Mouse (Mus musculus) kidney, postnatal 0 days (tissue): ENCODE measurements around the gene Spo11. TPM values are rescaled to one million over a fixed set of nuclear protein-coding genes. Genes with fewer than 3 reads are reported as not detected.

Source experiments
- ATAC-seq: fragments of 200-750 bp; cut with Nextera tagmentation; replicated peaks from 2 replicates; pipeline ENCODE4 v1.8.0; 2017; ENCODE audit warnings: low read depth, moderate number of reproducible peaks, moderate TSS enrichment, moderate library complexity; ENCODE audit not compliant: low FRiP score
- DNase-seq: peaks from one replicate; pipeline ENCODE4 v3.0.0-alpha.2; 2016; ENCODE audit warnings: low spot score
- H3K27ac ChIP-seq: fragments of 300-500 bp; sonication (generic); 2 replicates; pipeline ENCODE4 v1.5.1; 2014; ENCODE audit warnings: mild to moderate bottlenecking
- H3K27me3 ChIP-seq: fragments of 300-500 bp; sonication (generic); 2 replicates; pipeline ENCODE4 v1.6.1; 2014; ENCODE audit warnings: low read length, mixed read lengths; ENCODE audit not compliant: insufficient read depth
- H3K36me3 ChIP-seq: fragments of 300-500 bp; sonication (generic); 2 replicates; pipeline ENCODE4 v1.6.1; 2014; ENCODE audit warnings: low read length, mixed read lengths; ENCODE audit not compliant: insufficient read depth
- H3K4me1 ChIP-seq: fragments of 300-500 bp; sonication (generic); replicated peaks from 2 replicates; pipeline ENCODE4 v1.6.1; 2014; ENCODE audit warnings: antibody characterized with exemption, low read length, mixed read lengths; ENCODE audit not compliant: insufficient read depth
- H3K4me2 ChIP-seq: fragments of 300-500 bp; sonication (generic); 2 replicates; pipeline ENCODE4 v1.6.1; 2014; ENCODE audit warnings: mild to moderate bottlenecking, low read length, moderate library complexity, mixed read lengths
- H3K4me3 ChIP-seq: fragments of 300-500 bp; sonication (generic); replicated peaks from 2 replicates; pipeline ENCODE4 v1.5.1; 2014; ENCODE audit warnings: low read depth, low read length
- H3K9ac ChIP-seq: fragments of 300-500 bp; sonication (generic); 2 replicates; pipeline ENCODE4 v1.6.1; 2014; ENCODE audit warnings: low read depth, low read length
- H3K9me3 ChIP-seq: fragments of 300-500 bp; sonication (generic); replicated peaks from 2 replicates; pipeline ENCODE4 v1.6.1; 2016; ENCODE audit warnings: low read length, inconsistent platforms, mixed read lengths
- CTCF ChIP-seq: IDR thresholded peaks from 2 replicates; pipeline ENCODE4 v1.5.1; 2016; ENCODE audit warnings: antibody characterized with exemption, low read depth, mild to moderate bottlenecking, moderate library complexity
- WGBS: fragments of 180-500 bp; shearing (Covaris S2); extraction: QIAGEN DNeasy Blood & Tissue Kit; methylation state at CpG from one replicate; pipeline ENCODE4 v1.1.7; 2014; 5-methylcytosine and 5-hydroxymethylcytosine counted together
- polyA plus RNA-seq: library from polyadenylated mRNA; unstranded; fragments of >200 nt; fragmentation: Nextera tagmentation; extraction: Ambion mirVana; gene quantifications from 2 replicates; pipeline ENCODE4 v1.2.1, GENCODE M21; 2015

Gene Spo11
- polyA plus RNA-seq, 1 experiment from 2014 or later = 0.11 TPM

DNA sequence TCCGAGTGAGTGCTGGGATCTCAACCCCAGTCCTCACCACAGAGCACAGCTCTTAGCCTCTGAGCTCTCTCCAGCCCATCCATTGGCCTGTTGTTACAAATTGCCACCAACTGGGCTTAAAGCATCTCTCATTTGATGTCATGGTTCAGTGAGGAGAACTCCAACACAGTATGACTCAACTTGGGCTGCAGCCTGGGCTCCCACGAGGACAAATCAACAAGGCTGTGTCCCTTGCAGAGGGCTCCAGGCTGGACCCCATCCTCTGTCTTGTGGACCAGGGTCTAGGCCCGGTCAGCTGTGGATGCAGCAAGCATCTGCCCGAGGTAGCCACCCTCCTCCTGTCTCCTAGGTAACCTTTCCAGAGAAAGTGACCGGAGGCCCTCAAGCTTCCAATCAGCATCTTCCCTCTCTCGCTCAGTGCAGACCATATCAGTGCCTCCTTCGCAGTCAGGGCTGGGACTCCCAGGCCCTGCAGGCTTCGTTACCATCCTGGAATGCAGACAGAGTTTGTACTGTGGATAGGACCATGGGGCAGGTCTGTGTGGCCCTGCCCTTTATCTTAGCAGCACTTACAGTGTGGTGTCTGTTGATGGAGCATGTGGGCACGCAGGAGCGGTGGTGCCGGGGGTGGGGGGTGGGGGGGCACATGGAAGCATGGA lies 65.1 kb downstream of the Spo11 start:
- ATAC-seq = peak; percentile 73

More for the DNA sequence above, 65.1 kb downstream of the Spo11 start:
- Histone ChIP-seq H3K4me3 (no peak overlapping the region), H3K27me3 (no peaks in the 10 kb centered on the region), H3K27ac (no peak overlapping the region), H3K9ac (no peak overlapping the region), H3K36me3 (no peaks in the 10 kb centered on the region), H3K9me3 (no peaks in the 10 kb centered on the region), H3K4me2 (no peak overlapping the region), H3K4me1 (0 out of 2 replicates have a peak, but pooled peaks cover 4% of the 10 kb centered on the region)
- WGBS = 46% methylated on average over 11 of the region's 11 CpGs
- TF ChIP-seq CTCF = no peak
- DNase-seq = peak; percentile 54

Other genes with a start within 250 kb of the Spo11 start
- 33.7 and 35.8 TPM in 2 replicates for gene Bmp7, start 37.4 kb upstream of the Spo11 start, polyA plus RNA-seq
- gene Rae1, start 22.4 kb downstream of the Spo11 start, polyA plus RNA-seq = 117 and 124 TPM in 2 replicates
- gene Rbm38, start 42.8 kb downstream of the Spo11 start, polyA plus RNA-seq = 20.9 and 21.2 TPM in 2 replicates
- 0.08 TPM in 1 of 2 replicates, not detected in the other for gene Ctcfl, start 141.8 kb downstream of the Spo11 start, polyA plus RNA-seq
- gene Pck1, start 175.3 kb downstream of the Spo11 start, polyA plus RNA-seq = 47.2 and 67.8 TPM in 2 replicates
- 1.3 and 1.7 TPM in 2 replicates for gene Zbp1, start 241.2 kb downstream of the Spo11 start, polyA plus RNA-seq